Mouse (Mus musculus) heart, embryonic 10.5 days (tissue): Measurements from ENCODE around the gene Bcl2a1a. TPM values are rescaled to one million over a fixed set of nuclear protein-coding genes. Genes with fewer than 3 reads are reported as not detected.

Experiments used
- polyA plus RNA-seq: library from polyadenylated mRNA; unstranded; fragments of >200 nt; fragmentation: Nextera tagmentation; extraction: Ambion mirVana; gene quantifications from 2 replicates; pipeline ENCODE4 v1.2.1, GENCODE M21; 2016

The Bcl2a1a gene
- polyA plus RNA-seq, 1 experiment from 2014 or later: not detected

Other genes with a start within 250 kb of the Bcl2a1a start
- 21.1 and 28.8 TPM in 2 replicates for gene Mthfsl, start 236.6 kb upstream of the Bcl2a1a start, polyA plus RNA-seq
- 0.17 TPM in 1 of 2 replicates, not detected in the other for gene Bcl2a1d, start 225.0 kb upstream of the Bcl2a1a start, polyA plus RNA-seq
- gene Trim43c, start 117.7 kb upstream of the Bcl2a1a start, polyA plus RNA-seq: 0.14 and 0.28 TPM in 2 replicates
- gene Trim43b, start 135.9 kb downstream of the Bcl2a1a start, polyA plus RNA-seq: not detected in 2 replicates
- not detected in 2 replicates for gene Bcl2a1b, start 242.3 kb downstream of the Bcl2a1a start, polyA plus RNA-seq
- gene Gm29094, start 242.5 kb downstream of the Bcl2a1a start, polyA plus RNA-seq: not detected in 2 replicates